Mouse (Mus musculus): ENCODE data around the gene Sec31a.
"Not testable (repeated sequence)": the region's sequence is repeated elsewhere in the genome, so short reads cannot be mapped to it uniquely, and the experiment has no call there.

The Sec31a gene

GRCm38 (mm10) chr5:100415761-100416590 lies at the start of gene Sec31a:
Gene Sec31a, minus strand, starts transcription at chr5:100416234.
- DNase-seq = peak; percentile 97

- no peak for DNase-seq
These were observed 46.3 kb upstream of the Sec31a start for GRCm38 (mm10) chr5:100462374-100462773.

- DNase-seq = no peak
These were observed 45.5 kb upstream of the Sec31a start for GRCm38 (mm10) chr5:100461526-100461925.

- DNase-seq = no peak
These were observed 43.4 kb upstream of the Sec31a start for GRCm38 (mm10) chr5:100459468-100459867.

GRCm38 (mm10) chr5:100451871-100452270 lies 35.8 kb upstream of the Sec31a start:
- no peak for DNase-seq

GRCm38 (mm10) chr5:100438796-100439195 lies 22.8 kb upstream of the Sec31a start:
- no peak for DNase-seq

- no peak for DNase-seq
These were observed 21.9 kb upstream of the Sec31a start for GRCm38 (mm10) chr5:100437917-100438316.

GRCm38 (mm10) chr5:100437086-100437485 lies 21.1 kb upstream of the Sec31a start:
- DNase-seq = no peak

- DNase-seq = no peak
These were observed 14.9 kb upstream of the Sec31a start for GRCm38 (mm10) chr5:100430966-100431365.

- no peak for DNase-seq
These were observed 14.0 kb upstream of the Sec31a start for GRCm38 (mm10) chr5:100430076-100430390.

GRCm38 (mm10) chr5:100429344-100430075 lies 13.5 kb upstream of the Sec31a start:
- peak; percentile 99 for DNase-seq

GRCm38 (mm10) chr5:100428734-100429343 lies 12.8 kb upstream of the Sec31a start:
- no peak for DNase-seq

- no peak for DNase-seq
These were observed 12.1 kb upstream of the Sec31a start for GRCm38 (mm10) chr5:100428031-100428733.

- DNase-seq = no peak
These were observed 11.2 kb upstream of the Sec31a start for GRCm38 (mm10) chr5:100427276-100427675.

GRCm38 (mm10) chr5:100425823-100426222 lies 9.8 kb upstream of the Sec31a start:
- DNase-seq = not testable (repeated sequence)

GRCm38 (mm10) chr5:100424252-100424651 lies 8.2 kb upstream of the Sec31a start:
- no peak for DNase-seq

- no peak for DNase-seq
These were observed 7.6 kb upstream of the Sec31a start for GRCm38 (mm10) chr5:100423626-100424025.

GRCm38 (mm10) chr5:100418861-100419260 lies 2.8 kb upstream of the Sec31a start:
- DNase-seq = no peak

GRCm38 (mm10) chr5:100418077-100418476 lies 2.0 kb upstream of the Sec31a start:
- no peak for DNase-seq

- no peak for DNase-seq
These were observed 1.4 kb downstream of the Sec31a start for GRCm38 (mm10) chr5:100414474-100415196.

GRCm38 (mm10) chr5:100412886-100413285 lies 3.1 kb downstream of the Sec31a start:
- DNase-seq = no peak

GRCm38 (mm10) chr5:100410281-100410680 lies 5.8 kb downstream of the Sec31a start:
- no peak for DNase-seq

Measured in embryo, embryonic 11 days (tissue).